Comparison of ENCODE assay signal across 9 mouse cellular contexts in the genomic region with DNA sequence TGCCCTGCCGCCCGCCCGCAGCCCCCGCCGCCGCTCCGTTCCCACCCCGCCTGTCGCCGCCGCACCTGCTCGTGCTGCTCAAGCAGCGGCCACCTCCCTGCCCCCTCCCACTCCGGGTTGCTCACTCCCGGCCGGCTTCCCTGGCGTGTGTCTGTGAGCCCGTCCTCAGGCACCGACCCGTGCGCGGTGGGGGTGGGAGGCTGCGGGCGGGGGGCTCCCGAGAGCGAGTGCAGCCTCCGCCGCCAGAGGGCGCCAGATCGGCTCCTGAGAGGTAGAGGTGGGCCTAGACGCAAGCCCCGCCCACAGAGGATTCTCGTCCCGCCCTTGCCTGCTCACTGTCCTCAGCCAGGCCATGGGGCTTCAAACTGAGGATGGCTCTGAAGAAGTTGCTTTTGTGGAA. TPM values are rescaled to one million over a fixed set of nuclear protein-coding genes. Genes with fewer than 3 reads are reported as not detected.
DNase-seq lines count a peak whose midpoint lies in the region; ATAC-seq and TF ChIP-seq lines count a peak whose summit lies in the region.
"Had no signal": no experiment of that assay in that cellular context is flagged by ENCODE, and none has a peak within 500 bp of the region (broad histone marks: within the 10 kb centered on the region; RNA-seq: fewer than 3 reads in every experiment).

Gene Kcnj11, minus strand, starts transcription at position 202 of the 400 bp plus-strand sequence.

- peak; percentile 52 for DNase-seq in CH12.LX (ENCODE audit: extremely low read depth)
- peak; percentile 35 for DNase-seq in c-Kit-negative CD71-positive TER-119-positive erythroid progenitor cells, embryonic 14.5 days (ENCODE audit: low read depth, low spot score)
- peak; percentile 89 for DNase-seq in forebrain, embryonic 10.5 days (ENCODE audit: extremely low spot score, low spot score)
- peak; percentile 85 for DNase-seq in kidney, postnatal 14 days
- DNase-seq in testis, postnatal 14 days (ENCODE audit: low spot score) = peak; percentile 83

- H3K9ac ChIP-seq in CH12.LX (ENCODE audit: insufficient read depth, low read depth) = no peak within 1 kb of the TSS
- peak within 1 kb of the TSS; percentile 90 for H3K9ac ChIP-seq in heart, embryonic 14.5 days (ENCODE audit: low read length)
- H3K9ac ChIP-seq in liver, embryonic 16.5 days (ENCODE audit: low read depth, low read length) = no peak within 1 kb of the TSS
- H3K9ac ChIP-seq in neural tube, embryonic 15.5 days (replicated peaks) = peak within 1 kb of the TSS; percentile 76

- no peak for TF ChIP-seq POLR2A in CH12.LX (IDR thresholded peaks at IDR 0.05; ENCODE audit: low read depth, low read length)

- peak within 1 kb of the TSS; percentile 79 for H3K4me2 ChIP-seq in CH12.LX (ENCODE audit: insufficient read depth, low read depth, poor library complexity, severe bottlenecking)
- H3K4me2 ChIP-seq in heart, embryonic 14.5 days (ENCODE audit: low read length) = peak within 1 kb of the TSS; percentile 68
- peak within 1 kb of the TSS; percentile 56 for H3K4me2 ChIP-seq in liver, embryonic 16.5 days (ENCODE audit: low read depth, low read length)
- H3K4me2 ChIP-seq in neural tube, embryonic 15.5 days = peak within 1 kb of the TSS; percentile 83

- H3K4me3 ChIP-seq in CH12.LX (replicated peaks in 1 of 3; ENCODE audit: low read depth in 2 of 3, low read length in 2 of 3, poor library complexity in 1 of 3) = peak within 1 kb of the TSS in 1 of 3 experiments; percentile 41
- H3K4me3 ChIP-seq in forebrain, embryonic 10.5 days = peak within 1 kb of the TSS; percentile 74
- H3K4me3 ChIP-seq in heart, embryonic 14.5 days (ENCODE audit: control insufficient read depth in 1 of 2, insufficient read depth in 1 of 2, low read depth in 1 of 2, low read length in 2 of 2) = peak within 1 kb of the TSS; percentile 49 to 64
- H3K4me3 ChIP-seq in liver, embryonic 16.5 days (ENCODE audit: low read depth, low read length) = peak within 1 kb of the TSS; percentile 45
- H3K4me3 ChIP-seq in neural tube, embryonic 15.5 days (replicated peaks) = peak within 1 kb of the TSS; percentile 64

- H3K9me3 ChIP-seq in CH12.LX (replicated peaks; ENCODE audit: low read length) = no peaks in the 10 kb centered on the region
- H3K9me3 ChIP-seq in forebrain, embryonic 10.5 days = no peaks in the 10 kb centered on the region
- H3K9me3 ChIP-seq in heart, embryonic 14.5 days (ENCODE audit: control insufficient read depth, low read length) = no peaks in the 10 kb centered on the region
- H3K9me3 ChIP-seq in liver, embryonic 16.5 days (replicated peaks; ENCODE audit: control insufficient read depth, low read length) = no peaks in the 10 kb centered on the region
- no peaks in the 10 kb centered on the region for H3K9me3 ChIP-seq in neural tube, embryonic 15.5 days (replicated peaks)

- no peaks in the 10 kb centered on the region for H3K4me1 ChIP-seq in CH12.LX (ENCODE audit: control insufficient read depth in 1 of 2, insufficient read depth in 2 of 2)
- peaks cover 15% of the 10 kb centered on the region for H3K4me1 ChIP-seq in forebrain, embryonic 10.5 days
- peaks cover 16 to 35% of the 10 kb centered on the region in 2 experiments for H3K4me1 ChIP-seq in heart, embryonic 14.5 days (ENCODE audit: control insufficient read depth in 2 of 2, insufficient read depth in 2 of 2, low read length in 2 of 2)
- H3K4me1 ChIP-seq in liver, embryonic 16.5 days (ENCODE audit: control insufficient read depth, low read depth, low read length) = no peaks in the 10 kb centered on the region; the same call in 1 of the 2 replicates
- H3K4me1 ChIP-seq in neural tube, embryonic 15.5 days = peaks cover 56% of the 10 kb centered on the region

- H3K27me3 ChIP-seq in CH12.LX (replicated peaks) = peaks cover 86% of the 10 kb centered on the region
- peaks cover 50% of the 10 kb centered on the region for H3K27me3 ChIP-seq in forebrain, embryonic 10.5 days (ENCODE audit: poor library complexity, severe bottlenecking)
- peaks cover 7% of the 10 kb centered on the region; the same call in 1 of the 2 replicates for H3K27me3 ChIP-seq in heart, embryonic 14.5 days (ENCODE audit: control insufficient read depth, insufficient read depth, low read length)
- peaks cover 6% of the 10 kb centered on the region for H3K27me3 ChIP-seq in liver, embryonic 16.5 days (ENCODE audit: control insufficient read depth, insufficient read depth, low read depth, low read length)
- H3K27me3 ChIP-seq in neural tube, embryonic 15.5 days (replicated peaks) = peaks cover under 1% of the 10 kb centered on the region; the same call in 1 of the 2 replicates

- no peaks in the 10 kb centered on the region for H3K79me2 ChIP-seq in CH12.LX (replicated peaks; ENCODE audit: control insufficient read depth, extremely low read depth, insufficient read depth, poor library complexity, severe bottlenecking)

- 1% methylated on average over 34 of the region's 34 CpGs for WGBS in forebrain, embryonic 10.5 days
- WGBS in heart, embryonic 14.5 days = 1% methylated on average over 34 of the region's 34 CpGs
- under 1% methylated on average over 30 of the region's 34 CpGs for WGBS in liver, embryonic 16.5 days (ENCODE audit: insufficient replicate concordance)
- under 1% methylated on average over 33 of the region's 34 CpGs for WGBS in neural tube, embryonic 15.5 days

- no peak for TF ChIP-seq EP300 in CH12.LX (IDR thresholded peaks at IDR 0.05; ENCODE audit: low read length)

- dilution Hi-C loops in CH12.LX (cut with MboI; ENCODE audit: extremely low pct_ligation_motif_present, extremely low pct_unique_long_range_greater_than_20kb, low sequenced_read_pairs) = no loop called here

- ATAC-seq in heart, embryonic 14.5 days (ENCODE audit: insufficient number of reproducible peaks, insufficient read depth, low FRiP score, low read depth) = peak; percentile 44; the same call in 1 of the 2 replicates
- peak; percentile 54 for ATAC-seq in liver, embryonic 16.5 days (ENCODE audit: low read depth)
- ATAC-seq in neural tube, embryonic 15.5 days (ENCODE audit: low FRiP score) = peak; percentile 80

- H3K36me3 ChIP-seq in CH12.LX (replicated peaks in 1 of 2; ENCODE audit: control insufficient read depth in 1 of 2, insufficient read depth in 1 of 2, low read length in 1 of 2) = no peaks in the 10 kb centered on the region
- H3K36me3 ChIP-seq in forebrain, embryonic 10.5 days (replicated peaks) = no peaks in the 10 kb centered on the region
- H3K36me3 ChIP-seq in heart, embryonic 14.5 days (ENCODE audit: control insufficient read depth, insufficient read depth, low read length) = no peaks in the 10 kb centered on the region
- no peaks in the 10 kb centered on the region for H3K36me3 ChIP-seq in liver, embryonic 16.5 days (ENCODE audit: control insufficient read depth, insufficient read depth)
- no peaks in the 10 kb centered on the region for H3K36me3 ChIP-seq in neural tube, embryonic 15.5 days

- TF ChIP-seq RAD21 in CH12.LX (IDR thresholded peaks at IDR 0.05; ENCODE audit: low read depth, low read length) = no peak; the same call in 1 of the 2 replicates

- peak in 1 of 2 experiments; percentile 57; a peak in 2 of 4 replicates for TF ChIP-seq CTCF in CH12.LX (conservative IDR thresholded peaks at IDR 0.05 in 1 of 2, IDR thresholded peaks at IDR 0.05 in 1 of 2; ENCODE audit: low read depth in 2 of 2, low read length in 2 of 2)

- in situ Hi-C loops in CH12.LX (cut with MboI; ENCODE audit: low pct_ligation_motif_present, low pct_unique_long_range_greater_than_20kb, low sequenced_read_pairs) = no loop called here

- no peak within 1 kb of the TSS for H3K27ac ChIP-seq in CH12.LX (ENCODE audit: insufficient read depth, low read depth)
- H3K27ac ChIP-seq in forebrain, embryonic 10.5 days = peak within 1 kb of the TSS; percentile 84
- peak within 1 kb of the TSS; percentile 29 to 97 for H3K27ac ChIP-seq in heart, embryonic 14.5 days (replicated peaks in 1 of 2; ENCODE audit: control insufficient read depth in 1 of 2, insufficient read depth in 1 of 2, low read depth in 2 of 2, low read length in 2 of 2)
- H3K27ac ChIP-seq in liver, embryonic 16.5 days (ENCODE audit: low read length) = no peak within 1 kb of the TSS
- H3K27ac ChIP-seq in neural tube, embryonic 15.5 days (replicated peaks) = peak within 1 kb of the TSS; percentile 37; the same call in 1 of the 2 replicates
- H3K27ac ChIP-seq: macrophage had no signal

TF ChIP-seq in CH12.LX, 34 proteins besides CTCF, POLR2A, EP300 and RAD21:
- TF ChIP-seq ETS1 (conservative IDR thresholded peaks at IDR 0.05; ENCODE audit: low read depth, low read length) = no peak
- peak; percentile 48 for TF ChIP-seq SMC3 (IDR thresholded peaks at IDR 0.05; ENCODE audit: low read depth, low read length)
TF ChIP-seq in CH12.LX: peak in this region for 1.

RNA-seq across cellular contexts. Expression of gene Kcnj11, which starts in this region (rescaled TPM):
- total RNA-seq in CH12.LX (2012; rRNA removed) (not detected in 2 replicates), CH12.LX (2014; rRNA removed) (not detected in 2 replicates)
- not detected in 2 replicates for polyA plus RNA-seq in CH12.LX (2012; ENCODE audit: insufficient read length, low read depth)
- polyA plus RNA-seq in forebrain, embryonic 10.5 days (2016; fragmentation: Nextera tagmentation; extraction: Ambion mirVana) = 0.12 and 0.54 TPM in 2 replicates
- polyA plus RNA-seq in heart, embryonic 14.5 days (2014; fragmentation: Nextera tagmentation; extraction: Ambion mirVana) = 8.0 and 8.1 TPM in 2 replicates
- polyA plus RNA-seq in liver, embryonic 16.5 days (2015; fragmentation: Nextera tagmentation; extraction: Ambion mirVana) = 0.06 TPM in 1 of 2 replicates, not detected in the other
- polyA plus RNA-seq in neural tube, embryonic 15.5 days (2015; fragmentation: Nextera tagmentation; extraction: Ambion mirVana) = 1.9 and 2.7 TPM in 2 replicates
- polyA plus RNA-seq: macrophage had no signal

Comparison
In these comparisons a context has a peak if more than half of its experiments do, and no peak if none do; other contexts are left out.
1. Peak in DNase-seq and H3K4me2 ChIP-seq in CH12.LX; RNA of the gene not detected or under 1 TPM.
2. Peak in DNase-seq, H3K4me3 ChIP-seq and H3K27ac ChIP-seq in forebrain, embryonic 10.5 days; RNA of the gene not detected or under 1 TPM.
3. Peak in ATAC-seq, H3K4me3 ChIP-seq and H3K4me2 ChIP-seq in liver, embryonic 16.5 days; RNA of the gene not detected or under 1 TPM.
4. DNase-seq: peak in every context shown above with its lines; median percentile 89 in forebrain, embryonic 10.5 days; 85 in kidney, postnatal 14 days; 83 in testis, postnatal 14 days; 52 in CH12.LX; 35 in c-Kit-negative CD71-positive TER-119-positive erythroid progenitor cells, embryonic 14.5 days.
5. H3K27ac ChIP-seq: peak in heart, embryonic 14.5 days (2 of 2) and neural tube, embryonic 15.5 days (single experiment); none in CH12.LX (single experiment) and liver, embryonic 16.5 days (single experiment).
6. H3K9ac ChIP-seq: peak in heart, embryonic 14.5 days (single experiment) and neural tube, embryonic 15.5 days (single experiment); none in CH12.LX (single experiment) and liver, embryonic 16.5 days (single experiment).
7. Peak in every context shown above with its lines, with median percentiles within 50 percentile points of each other: H3K4me2 ChIP-seq and ATAC-seq.